Mouse (Mus musculus) left cerebral cortex, adult 11 months (tissue): ENCODE measurements at regions not wholly inside any gene's neighbourhood (a gene's known extent, or its start where the extent isn't known, plus 50 kb on each side); places are given as distances from the start of the nearest gene placed in this dataset.

Experiments used
- DNase-seq: peaks from one replicate; pipeline ENCODE4 v3.0.0; 2022; ENCODE audit warnings: low spot score

DNA sequence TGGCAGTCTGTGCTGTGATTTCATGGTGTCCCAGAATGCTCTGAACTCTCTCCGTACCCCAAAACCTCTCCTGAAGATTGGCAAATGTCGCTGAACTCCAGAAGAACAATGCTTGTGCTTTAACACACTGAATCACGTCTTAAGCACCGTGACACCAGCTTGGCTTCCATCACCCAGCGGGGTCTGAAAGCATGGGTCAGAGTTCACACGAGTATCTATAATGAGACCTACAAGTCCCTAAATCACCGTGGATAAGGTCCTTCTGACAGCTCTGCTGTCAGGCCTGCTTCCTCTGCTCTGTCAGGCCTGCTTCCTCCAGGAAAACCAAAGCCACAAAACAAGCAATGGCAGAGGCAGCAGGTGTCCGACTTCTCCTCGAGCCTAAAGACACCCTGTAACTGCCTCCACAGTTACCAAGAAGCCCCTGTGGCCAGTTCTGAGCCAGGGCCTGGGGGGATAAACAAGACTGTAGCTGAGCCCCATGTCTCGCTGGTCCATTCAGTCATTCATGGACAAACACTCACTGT is 229.1 kb upstream of the A430005L14Rik start:
- no peak for DNase-seq

- DNase-seq = no peak
Observed at GRCm38 (mm10) chr4:153738088-153738487, 218.9 kb upstream of the A430005L14Rik start.

- DNase-seq = no peak
Observed at GRCm38 (mm10) chr4:153742241-153742640, 214.8 kb upstream of the A430005L14Rik start.

DNA sequence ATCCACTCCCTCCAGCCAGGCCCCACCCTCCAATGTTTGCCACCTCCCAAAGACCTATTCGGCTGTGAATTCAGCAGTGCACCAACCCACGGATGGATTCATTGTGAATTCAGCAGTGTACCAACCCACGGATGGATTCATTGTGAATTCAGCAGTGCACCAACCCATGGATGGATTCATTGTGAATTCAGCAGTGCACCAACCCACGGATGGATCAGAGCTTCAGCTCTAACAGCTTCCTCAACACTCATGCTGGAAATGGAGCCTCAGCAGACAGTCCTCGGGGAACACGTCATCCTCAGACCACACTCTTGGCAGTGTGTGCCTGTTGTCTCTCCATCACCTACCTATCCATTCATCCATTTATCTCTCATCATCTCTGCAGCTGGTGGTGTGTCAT is 204.2 kb upstream of the A430005L14Rik start:
- DNase-seq = peak; percentile 13

DNA sequence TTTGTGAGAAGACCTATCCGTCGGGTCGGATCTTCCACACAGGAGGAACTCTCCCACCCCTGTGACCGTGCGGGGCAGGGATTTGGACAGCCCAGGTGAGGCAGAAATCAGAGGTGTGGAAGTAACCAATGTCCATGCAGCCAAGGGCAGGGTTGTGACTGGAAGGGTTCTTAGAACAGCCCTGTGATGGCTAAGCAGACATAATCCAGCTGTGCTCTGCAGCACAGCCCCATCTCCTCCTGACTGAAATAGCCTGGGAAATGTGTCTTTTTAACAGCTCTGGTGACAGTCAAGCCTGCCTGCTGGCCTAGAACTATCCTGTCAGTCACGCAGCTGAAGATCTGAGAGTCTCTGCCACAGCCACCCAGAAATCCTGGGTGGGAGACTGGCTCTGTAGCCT is 198.7 kb upstream of the A430005L14Rik start:
- no peak for DNase-seq

DNA sequence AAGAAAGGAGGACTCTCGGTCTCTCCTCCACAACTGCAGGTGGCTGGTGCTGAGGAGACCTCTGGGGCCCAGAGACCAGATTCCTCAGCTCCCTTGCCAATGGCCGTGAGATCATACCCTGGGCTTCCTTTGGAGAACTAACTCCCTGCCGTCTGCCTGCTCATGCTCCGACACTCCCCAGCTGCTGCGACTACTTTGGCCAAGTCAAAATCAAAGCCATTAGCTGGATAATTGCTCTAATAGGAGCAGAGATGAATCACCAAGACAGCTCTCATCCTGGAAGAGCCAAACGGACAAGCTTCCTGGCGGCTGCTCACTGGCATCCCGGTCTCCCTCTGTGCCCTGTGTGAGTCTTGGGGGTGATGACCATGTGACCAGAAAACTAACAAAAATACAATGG is 198.3 kb upstream of the A430005L14Rik start:
- DNase-seq = no peak

DNA sequence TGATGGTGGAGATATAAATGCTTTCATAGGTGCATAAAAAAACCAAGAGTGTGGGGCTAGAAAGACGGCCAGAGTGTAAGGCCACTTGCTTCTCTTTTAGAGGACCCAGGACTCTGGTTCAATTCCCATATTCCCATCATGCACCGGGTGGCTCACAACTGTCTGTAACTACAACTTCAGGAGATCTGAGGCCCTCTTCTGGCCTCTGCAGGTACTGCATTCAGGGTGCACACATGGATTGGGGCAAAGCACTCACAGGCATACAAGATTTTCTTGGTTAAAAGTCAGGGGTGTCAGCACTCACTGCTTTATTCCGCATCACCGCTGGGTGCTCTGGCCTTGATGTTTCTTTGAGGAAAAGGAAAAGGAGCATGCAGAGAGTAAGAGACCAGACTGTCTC is 196.1 kb upstream of the A430005L14Rik start:
- no peak for DNase-seq

DNA sequence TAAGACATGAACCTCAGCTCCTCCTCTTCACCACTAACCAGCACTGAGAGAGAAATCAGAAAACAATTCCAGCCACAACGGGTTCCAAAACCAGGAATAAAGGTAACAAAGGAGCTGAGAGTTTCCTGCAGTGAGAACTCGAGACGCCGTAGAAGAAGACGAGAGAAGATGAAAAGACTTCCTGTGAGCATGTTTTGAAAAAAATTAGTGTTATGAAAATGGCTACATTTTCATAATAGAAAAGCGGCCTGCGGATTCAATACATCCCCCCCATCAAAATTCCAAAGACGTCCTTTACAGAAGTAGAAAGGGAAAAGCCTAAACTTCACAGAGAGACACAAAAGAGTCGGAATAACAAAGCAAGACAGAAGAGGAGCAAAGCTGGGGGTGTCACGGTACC is 193.6 kb upstream of the A430005L14Rik start:
- no peak for DNase-seq

- no peak for DNase-seq
Observed at GRCm38 (mm10) chr4:153767713-153768112, 189.3 kb upstream of the A430005L14Rik start.

GRCm38 (mm10) chr4:153768350-153768749 is 188.7 kb upstream of the A430005L14Rik start:
- DNase-seq = no peak

DNA sequence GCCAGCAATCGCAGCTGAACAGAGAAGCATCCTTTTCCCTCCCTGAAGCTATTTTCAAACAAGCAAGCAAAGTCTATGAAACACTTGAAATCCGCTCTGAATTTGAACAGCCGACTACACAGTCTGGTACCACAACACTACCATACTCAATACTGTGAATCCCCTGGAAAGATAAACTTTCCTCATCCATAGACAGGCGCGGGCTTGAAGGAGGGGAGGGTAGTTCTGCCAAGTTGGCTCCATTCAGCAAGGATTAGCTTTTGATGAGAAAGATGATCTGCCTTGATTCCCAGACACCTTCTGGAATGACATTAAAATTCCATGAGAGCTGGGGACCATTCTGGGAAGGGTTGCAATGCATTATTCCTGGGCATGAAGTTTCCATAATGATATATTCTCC is 186.4 kb upstream of the A430005L14Rik start:
- DNase-seq = no peak

DNA sequence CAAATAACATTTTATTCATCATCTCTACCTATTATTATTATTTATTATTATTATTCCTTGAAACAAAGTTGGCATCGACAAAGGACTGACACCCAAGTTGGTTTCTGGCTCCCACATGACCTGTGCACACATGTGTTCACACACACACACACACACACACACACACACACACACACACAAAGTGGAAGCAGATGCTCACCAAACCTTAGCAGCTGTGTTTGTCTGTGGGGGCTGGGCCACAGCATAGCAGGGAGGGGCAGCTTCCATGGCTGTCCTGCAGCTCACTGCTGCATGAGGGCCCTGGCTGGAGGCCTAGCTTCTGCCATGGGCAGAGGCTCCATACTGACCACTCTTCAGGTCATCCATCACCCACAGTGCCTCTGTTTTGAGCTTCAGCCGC is 176.5 kb upstream of the A430005L14Rik start:
- no peak for DNase-seq

DNA sequence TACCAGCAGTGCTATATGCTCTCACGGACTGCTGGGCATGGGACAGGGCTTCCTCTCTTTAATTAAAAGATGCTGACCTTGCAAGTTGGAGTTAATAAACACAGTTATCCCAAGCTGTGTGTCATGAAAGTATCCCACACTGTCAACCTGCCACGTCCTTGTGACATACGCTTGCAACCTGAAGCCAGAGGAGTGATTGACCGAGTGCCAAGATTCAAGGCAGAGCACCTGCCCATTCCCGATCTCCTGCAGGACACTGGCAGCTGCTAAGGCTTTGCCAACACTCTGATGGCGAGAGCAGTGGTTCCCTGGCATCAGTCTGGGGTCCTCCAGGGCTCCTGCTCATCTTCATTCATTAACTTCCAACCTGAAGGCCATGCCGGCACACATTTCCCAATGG is 175.8 kb upstream of the A430005L14Rik start:
- DNase-seq = no peak

- DNase-seq = no peak
Observed at GRCm38 (mm10) chr4:153781981-153782521, 175.0 kb upstream of the A430005L14Rik start.

- no peak for DNase-seq
Observed at GRCm38 (mm10) chr4:153784401-153784800, 172.6 kb upstream of the A430005L14Rik start.

DNA sequence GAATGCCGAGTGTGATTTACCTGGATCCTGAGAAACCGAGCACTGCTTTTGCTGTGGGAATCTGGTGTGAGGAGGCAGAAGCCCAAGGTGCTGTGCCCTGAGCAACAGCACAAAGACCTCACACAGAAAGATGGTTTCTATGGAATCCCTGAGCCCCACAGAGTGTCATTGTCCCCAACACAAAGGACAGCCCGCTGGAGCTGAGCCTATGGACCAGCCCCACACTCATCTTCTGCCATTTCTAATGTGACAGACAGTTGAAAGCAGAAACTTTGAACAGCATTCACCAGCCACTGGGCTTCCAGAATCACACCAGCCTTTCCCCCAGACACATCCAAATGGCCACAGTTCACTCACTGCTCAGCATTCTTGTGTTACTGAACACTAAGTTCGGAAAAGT is 171.5 kb upstream of the A430005L14Rik start:
- DNase-seq = no peak

DNA sequence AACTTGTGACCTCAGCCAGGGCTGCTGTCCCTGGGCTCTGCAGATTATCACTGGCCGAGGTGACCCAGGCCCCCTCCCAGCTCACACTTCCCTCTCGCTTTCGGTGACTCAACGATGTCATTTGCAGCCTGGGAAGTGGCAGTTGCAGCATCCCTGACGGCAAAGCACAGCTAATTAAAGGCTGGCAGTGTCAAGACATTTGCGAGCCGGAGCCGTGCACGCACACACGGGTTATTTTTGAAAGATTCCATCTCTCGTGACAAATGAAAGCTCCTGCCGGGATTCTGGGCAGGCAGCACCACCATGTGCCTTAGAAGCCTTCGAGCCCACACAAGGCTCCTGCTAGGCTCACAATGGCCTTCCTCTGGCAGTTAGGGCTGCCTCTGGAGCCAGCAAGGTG is 164.7 kb upstream of the A430005L14Rik start:
- peak; percentile 12 for DNase-seq

DNA sequence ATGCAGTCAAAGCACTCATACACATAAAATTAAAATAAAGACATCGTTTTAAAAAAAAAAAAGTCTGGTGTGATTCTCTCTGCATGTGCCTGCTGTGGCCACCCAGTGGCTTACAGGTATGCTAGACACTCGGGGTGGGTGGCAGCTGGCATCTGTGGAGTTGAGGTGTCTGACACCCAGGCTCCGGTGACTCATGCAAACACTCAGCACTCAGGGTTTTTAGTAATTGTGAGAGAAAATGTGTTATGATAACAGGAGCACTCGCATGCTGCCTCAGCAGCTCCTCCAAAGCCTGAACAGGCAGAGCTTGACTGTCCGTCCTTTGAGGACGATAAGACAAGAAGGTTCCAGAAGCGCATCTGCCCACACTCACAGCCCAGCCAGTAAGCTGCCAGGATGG is 159.0 kb upstream of the A430005L14Rik start:
- DNase-seq = peak; percentile 23

GRCm38 (mm10) chr4:153805727-153806126 is 151.3 kb upstream of the A430005L14Rik start:
- no peak for DNase-seq

GRCm38 (mm10) chr4:153806180-153806692 is 150.8 kb upstream of the A430005L14Rik start:
- peak; percentile 30 for DNase-seq

- no peak for DNase-seq
Observed at GRCm38 (mm10) chr4:153806820-153807436, 150.1 kb upstream of the A430005L14Rik start.

- DNase-seq = no peak
Observed at GRCm38 (mm10) chr4:153812866-153813265, 144.2 kb upstream of the A430005L14Rik start.

GRCm38 (mm10) chr4:153827914-153828313 is 129.1 kb upstream of the A430005L14Rik start:
- DNase-seq = peak; percentile 15

DNA sequence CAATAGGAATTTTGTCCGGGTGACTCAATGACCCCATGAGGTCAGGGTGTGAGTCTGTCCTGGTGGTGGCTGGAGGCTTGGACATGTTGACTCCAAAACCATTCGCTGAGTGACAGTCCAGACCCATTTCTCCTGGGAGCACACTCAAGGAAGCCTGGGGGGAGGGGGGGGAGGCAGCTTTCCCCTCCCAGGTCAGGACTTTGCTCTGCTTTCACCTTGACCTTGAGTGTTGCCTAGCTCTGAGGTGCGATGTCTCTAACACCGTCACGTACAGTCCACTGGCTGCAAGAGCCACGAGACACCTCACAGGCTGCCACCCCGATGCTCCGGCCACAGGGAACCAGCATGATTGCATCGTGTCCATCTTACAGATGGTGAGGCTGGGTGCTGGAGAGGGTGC is 127.3 kb upstream of the A430005L14Rik start:
- DNase-seq = no peak
